Mouse (Mus musculus) stomach, postnatal 0 days (tissue): ENCODE results near the gene Nr2f1. TPM values are rescaled to one million over a fixed set of nuclear protein-coding genes. Genes with fewer than 3 reads are reported as not detected.

Experiments
- ATAC-seq: fragments of 200-750 bp; cut with Nextera tagmentation; 2 replicates; pipeline ENCODE4 v1.8.0; 2017; ENCODE audit not compliant: low FRiP score, low TSS enrichment
- DNase-seq: peaks from one replicate; pipeline ENCODE4 v3.0.0-alpha.2; 2016; ENCODE audit warnings: low spot score
- H3K27ac ChIP-seq: fragments of 300-500 bp; sonication (generic); replicated peaks from 2 replicates; pipeline ENCODE4 v1.5.1; 2014; ENCODE audit warnings: mild to moderate bottlenecking, control low read depth
- H3K27me3 ChIP-seq: fragments of 300-500 bp; sonication (generic); 2 replicates; pipeline ENCODE4 v1.6.1; 2014; ENCODE audit warnings: low read length; ENCODE audit not compliant: control insufficient read depth, insufficient read depth
- H3K36me3 ChIP-seq: fragments of 300-500 bp; sonication (generic); 2 replicates; pipeline ENCODE4 v1.6.1; 2014; ENCODE audit warnings: low read length, mixed read lengths; ENCODE audit not compliant: control insufficient read depth, insufficient read depth
- H3K4me1 ChIP-seq: fragments of 300-500 bp; sonication (generic); replicated peaks from 2 replicates; pipeline ENCODE4 v1.6.1; 2014; ENCODE audit warnings: antibody characterized with exemption; ENCODE audit not compliant: control insufficient read depth, insufficient read depth
- H3K4me2 ChIP-seq: fragments of 300-500 bp; sonication (generic); replicated peaks from 2 replicates; pipeline ENCODE4 v1.6.1; 2014; ENCODE audit warnings: low read depth, mild to moderate bottlenecking, control low read depth, moderate library complexity
- H3K4me3 ChIP-seq: fragments of 300-500 bp; sonication (generic); 2 replicates; pipeline ENCODE4 v1.5.1; 2014; ENCODE audit warnings: low read depth, low read length, control low read depth
- H3K9ac ChIP-seq: fragments of 300-500 bp; sonication (generic); 2 replicates; pipeline ENCODE4 v1.6.1; 2014; ENCODE audit warnings: mild to moderate bottlenecking, low read length, control low read depth, mixed read lengths
- H3K9me3 ChIP-seq: fragments of 300-500 bp; sonication (generic); 2 replicates; pipeline ENCODE4 v1.6.1; 2016; ENCODE audit warnings: low read length; ENCODE audit not compliant: control insufficient read depth
- CTCF ChIP-seq: IDR thresholded peaks from 2 replicates; pipeline ENCODE4 v1.5.1; 2016; ENCODE audit warnings: antibody characterized with exemption, low read depth, mild to moderate bottlenecking, moderate library complexity
- EP300 ChIP-seq: optimal IDR thresholded peaks from 2 replicates; pipeline ENCODE3; 2016; ENCODE audit warnings: antibody characterized with exemption
- WGBS: fragments of 180-500 bp; shearing (Covaris S2); extraction: QIAGEN DNeasy Blood & Tissue Kit; methylation state at CpG from one replicate; pipeline ENCODE4 v1.1.7; 2014; 5-methylcytosine and 5-hydroxymethylcytosine counted together
- polyA plus RNA-seq: library from polyadenylated mRNA; unstranded; fragments of >200 nt; fragmentation: Nextera tagmentation; extraction: Ambion mirVana; gene quantifications from 2 replicates; pipeline ENCODE4 v1.2.1, GENCODE M21; 2015

Gene Nr2f1
- polyA plus RNA-seq, 1 experiment from 2014 or later = 5.8 TPM

DNA sequence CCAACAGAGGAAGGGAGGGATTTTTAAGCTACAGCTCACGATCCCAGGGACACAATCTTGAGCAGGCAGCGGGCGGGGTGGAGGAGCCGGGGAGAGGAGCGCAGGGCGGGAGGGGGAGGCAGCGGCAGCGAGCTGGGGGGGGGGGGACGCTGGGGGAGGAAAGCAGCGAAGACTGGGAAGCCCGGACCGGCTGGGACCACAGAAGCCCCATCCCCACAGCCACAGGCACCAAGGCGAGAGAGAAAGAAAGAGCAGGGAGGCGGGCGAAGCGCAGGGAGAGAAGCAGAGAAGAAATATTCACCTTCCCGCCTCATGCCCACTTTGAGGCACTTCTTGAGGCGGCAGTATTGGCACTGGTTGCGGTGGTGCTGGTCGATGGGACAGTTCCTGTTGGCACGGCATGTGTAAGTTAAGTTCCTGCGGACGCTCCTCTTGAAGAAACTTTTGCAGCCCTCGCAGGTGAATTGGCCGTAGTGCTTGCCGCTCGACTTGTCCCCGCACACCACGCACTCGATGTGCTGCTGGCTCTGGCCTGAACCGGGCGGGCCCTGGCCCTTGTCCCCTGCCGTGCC lies 1.7 kb downstream of the Nr2f1 start:
- Histone ChIP-seq H3K27me3 (no peaks in the 10 kb centered on the region; the same call in none of the 2 replicates), H3K9ac (peak overlapping the region; percentile 87), H3K4me3 (peak overlapping the region; percentile 76), H3K9me3 (no peaks in the 10 kb centered on the region), H3K36me3 (no peaks in the 10 kb centered on the region), H3K4me2 (peak overlapping the region; percentile 80), H3K4me1 (no peaks in the 10 kb centered on the region), H3K27ac (peak overlapping the region; percentile 96)
- 0 out of 2 replicates have a peak, but pooled peaks have one; percentile 21 for ATAC-seq
- TF ChIP-seq CTCF (no peak), EP300 (no peak)
- 1% methylated on average over 32 of the region's 33 CpGs for WGBS
- DNase-seq = no peak

DNA sequence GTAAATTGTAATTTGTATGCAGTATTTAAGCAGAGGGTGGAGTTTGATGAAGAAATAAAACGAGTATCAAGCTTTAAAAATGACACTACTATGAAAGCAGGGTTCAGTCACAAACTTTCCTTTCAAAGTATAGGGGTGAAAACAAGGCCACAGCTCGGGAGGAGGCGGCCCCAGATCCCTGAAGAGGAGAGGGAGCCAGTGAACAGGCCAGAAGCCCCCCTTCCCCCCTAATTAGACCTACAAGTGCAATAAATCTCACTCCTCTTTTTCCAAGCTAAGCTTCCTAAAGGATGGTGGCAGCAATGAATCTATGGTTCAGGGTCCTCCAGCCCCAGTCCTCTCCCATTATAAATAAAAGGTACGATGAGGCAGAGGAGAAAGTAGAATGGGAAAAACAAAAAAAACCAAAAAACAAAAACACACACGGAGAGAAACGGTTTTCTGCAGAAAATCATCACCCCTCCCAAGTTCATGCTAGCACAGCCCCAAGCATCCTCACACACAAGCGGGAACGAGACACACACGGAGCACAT lies 2.2 kb downstream of the Nr2f1 start:
- DNase-seq = no peak
- no peaks in the 10 kb centered on the region for H3K9me3 ChIP-seq
- no peaks in the 10 kb centered on the region; the same call in none of the 2 replicates for H3K27me3 ChIP-seq
- H3K4me3 ChIP-seq = peak overlapping the region; percentile 76
- H3K4me2 ChIP-seq = peak overlapping the region; percentile 80
- 4% methylated on average over 9 of the region's 9 CpGs for WGBS
- H3K36me3 ChIP-seq = no peaks in the 10 kb centered on the region
- H3K27ac ChIP-seq = peak overlapping the region; percentile 96
- TF ChIP-seq CTCF = no peak
- TF ChIP-seq EP300 = no peak
- peak overlapping the region; percentile 87 for H3K9ac ChIP-seq
- ATAC-seq = no peak
- H3K4me1 ChIP-seq = no peaks in the 10 kb centered on the region

DNA sequence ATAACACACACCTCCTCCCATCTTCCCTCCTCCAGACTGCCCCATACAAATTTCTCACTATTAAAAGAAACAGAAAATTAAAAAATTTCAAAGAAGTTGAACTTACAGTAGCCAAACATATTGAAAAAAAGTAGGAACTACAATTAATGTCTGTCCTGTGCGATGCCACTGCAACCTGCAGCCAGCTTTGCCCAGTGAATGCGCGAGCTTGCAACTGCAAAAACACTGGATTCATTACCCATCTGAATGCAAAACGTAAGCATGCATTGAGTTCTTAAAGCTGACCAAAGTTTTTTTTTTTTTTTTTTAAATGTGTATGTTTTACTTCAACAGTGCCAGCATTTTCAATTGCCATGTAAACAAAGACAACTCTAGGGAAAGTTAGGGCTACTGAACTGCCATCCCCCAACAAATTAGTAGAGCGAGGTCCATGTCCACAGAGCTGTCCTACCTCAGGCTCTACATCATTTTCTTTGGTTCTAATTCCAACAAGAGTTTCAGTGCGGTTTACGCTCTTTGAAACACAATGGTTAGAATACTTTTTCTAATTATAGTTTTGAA lies 3.2 kb downstream of the Nr2f1 start:
- Histone ChIP-seq H3K9ac (no peak overlapping the region), H3K27me3 (no peaks in the 10 kb centered on the region; the same call in none of the 2 replicates), H3K9me3 (no peaks in the 10 kb centered on the region), H3K4me3 (peak overlapping the region; percentile 48), H3K36me3 (no peaks in the 10 kb centered on the region), H3K4me2 (peak overlapping the region; percentile 64), H3K4me1 (no peaks in the 10 kb centered on the region), H3K27ac (no peak overlapping the region)
- ATAC-seq (no peak), DNase-seq (no peak)
- TF ChIP-seq EP300 (no peak), CTCF (no peak)
- WGBS = 26% methylated on average over 7 of the region's 7 CpGs

DNA sequence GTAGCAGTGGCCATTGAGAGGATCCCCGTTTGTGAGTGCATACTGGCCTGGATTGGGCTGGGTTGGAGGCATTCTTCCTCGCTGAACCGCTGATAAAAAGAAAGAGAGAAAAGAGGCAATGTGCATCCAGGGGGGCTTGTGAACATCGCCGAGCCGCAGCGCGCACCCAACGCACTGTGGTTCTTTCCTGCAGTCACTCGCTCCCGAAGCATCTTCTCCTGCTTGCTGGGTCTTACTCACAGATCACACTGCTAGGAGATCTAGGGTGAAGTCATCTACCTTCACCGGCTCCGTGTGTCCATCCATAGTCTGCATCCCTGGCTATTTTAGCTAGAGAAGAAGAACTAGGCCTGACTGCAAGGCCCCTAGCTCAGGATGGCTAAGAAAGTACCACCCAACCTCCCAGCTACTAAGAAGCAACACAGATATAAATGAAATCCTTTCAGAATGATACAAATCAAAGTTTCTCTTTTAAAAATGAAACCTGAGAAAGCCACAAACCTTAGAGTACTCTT lies 3.9 kb downstream of the Nr2f1 start:
- Histone ChIP-seq H3K4me3 (peak overlapping the region; percentile 48), H3K4me2 (peak overlapping the region; percentile 64), H3K36me3 (no peaks in the 10 kb centered on the region), H3K27ac (no peak overlapping the region; the same call in 1 of the 2 replicates), H3K27me3 (no peaks in the 10 kb centered on the region; the same call in none of the 2 replicates), H3K4me1 (no peaks in the 10 kb centered on the region), H3K9me3 (no peaks in the 10 kb centered on the region), H3K9ac (peak overlapping the region; percentile 68)
- no peak for TF ChIP-seq CTCF
- no peak for TF ChIP-seq EP300
- ATAC-seq = no peak
- no peak for DNase-seq
- WGBS = 18% methylated on average over 13 of the region's 13 CpGs

DNA sequence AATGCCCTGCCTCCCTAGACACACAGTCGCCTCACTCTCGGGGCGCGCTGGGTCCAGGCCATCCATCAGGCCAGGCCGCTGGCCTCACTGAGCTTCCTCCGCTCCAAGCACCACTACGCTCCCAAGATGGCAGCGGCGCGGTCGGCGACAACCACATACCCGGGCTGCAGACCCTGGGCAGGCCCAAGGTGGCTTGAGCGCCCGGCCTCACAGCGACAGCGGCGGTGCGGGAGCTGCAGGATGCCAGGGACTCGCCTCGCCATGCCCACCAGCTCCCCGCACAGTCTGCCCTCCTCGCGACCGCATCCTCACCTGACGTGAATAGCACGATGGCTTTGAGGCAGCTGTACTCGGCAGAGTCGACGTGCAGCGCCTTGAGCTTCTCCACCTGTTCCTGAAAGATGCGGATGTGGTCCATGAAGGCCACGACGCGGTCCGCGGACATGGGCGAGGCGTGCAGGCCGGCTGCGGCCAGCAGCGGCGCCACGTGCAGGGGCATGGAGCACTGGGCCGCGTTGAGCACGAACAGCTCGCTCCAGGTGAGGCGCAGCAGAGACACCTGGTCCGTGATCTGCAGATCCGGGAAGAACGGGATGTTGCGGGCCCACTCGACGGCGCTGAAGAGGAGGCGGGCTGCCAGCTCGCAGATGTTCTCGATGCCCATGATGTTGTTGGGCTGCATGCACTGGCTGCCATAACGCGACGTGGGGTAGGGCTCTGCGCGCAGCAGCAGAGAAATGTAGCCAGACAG lies 4.5 kb downstream of the Nr2f1 start:
- H3K9ac ChIP-seq = peak overlapping the region; percentile 68
- no peak for TF ChIP-seq EP300
- no peak for TF ChIP-seq CTCF
- WGBS = 5% methylated on average over 64 of the region's 64 CpGs
- H3K36me3 ChIP-seq = no peaks in the 10 kb centered on the region
- DNase-seq (no peak), ATAC-seq (peak; percentile 50)
- H3K9me3 ChIP-seq = no peaks in the 10 kb centered on the region
- peak overlapping the region; percentile 64 for H3K4me2 ChIP-seq
- peak overlapping the region; percentile 48 for H3K4me3 ChIP-seq
- peak overlapping the region; percentile 13; the same call in 1 of the 2 replicates for H3K27ac ChIP-seq
- H3K4me1 ChIP-seq = no peaks in the 10 kb centered on the region
- H3K27me3 ChIP-seq = no peaks in the 10 kb centered on the region; the same call in none of the 2 replicates
